Mouse (Mus musculus) kidney, postnatal 10 days (tissue): ENCODE results near the gene Nup210.
"Not testable (repeated sequence)": the region's sequence is repeated elsewhere in the genome, so short reads cannot be mapped to it uniquely, and the experiment has no call there.

ENCODE experiments used
- DNase-seq: peaks from one replicate; pipeline ENCODE4 v3.0.0; 2021; ENCODE audit warnings: mixed read lengths

Nup210 gene

DNA sequence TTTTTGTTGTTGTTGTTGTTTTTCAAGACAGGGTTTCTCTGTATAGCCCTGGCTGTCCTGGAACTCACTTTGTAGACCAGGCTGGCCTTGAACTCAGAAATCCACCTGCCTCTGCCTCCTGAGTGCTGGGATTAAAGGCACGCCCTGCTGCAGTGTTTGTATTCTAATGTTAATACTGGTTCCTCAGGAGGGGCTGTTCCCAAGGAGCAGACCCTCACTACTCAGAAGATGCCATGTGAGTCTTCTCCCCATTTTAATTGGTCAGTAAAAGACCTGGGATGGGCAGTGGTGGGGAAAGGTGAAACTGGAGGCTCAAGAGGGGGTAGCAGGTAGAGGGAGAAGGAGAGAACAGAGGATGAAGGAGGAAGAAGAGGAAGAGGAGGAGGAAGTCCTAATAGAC is 13.2 kb downstream of the Nup210 start:
- DNase-seq, result not testable (repeated sequence)

GRCm38 (mm10) chr6:91100621-91101020 is 16.0 kb downstream of the Nup210 start:
- DNase-seq, result no peak

DNA sequence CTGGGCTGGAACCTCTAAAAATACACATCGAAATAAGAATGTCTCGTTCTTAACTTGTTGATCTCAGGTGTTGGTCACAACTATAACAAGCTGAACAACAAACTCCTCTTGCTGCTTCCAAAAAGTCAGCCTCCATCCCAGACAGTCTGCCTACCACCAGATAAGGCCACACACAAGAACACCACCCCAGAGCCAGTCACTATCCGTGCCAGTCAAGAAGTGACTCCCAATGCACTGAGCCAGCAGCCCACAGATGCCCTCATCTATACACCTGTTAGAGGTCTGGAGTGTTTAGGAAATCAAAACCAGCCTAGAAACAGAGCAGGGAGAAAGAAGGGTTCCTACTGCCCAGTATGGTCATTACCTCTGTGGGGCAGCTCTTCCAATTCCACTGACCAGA is 18.8 kb downstream of the Nup210 start:
- no peak for DNase-seq

GRCm38 (mm10) chr6:91095072-91095601 is 21.5 kb downstream of the Nup210 start:
- no peak for DNase-seq

- no peak for DNase-seq
These were observed 24.3 kb downstream of the Nup210 start for GRCm38 (mm10) chr6:91092216-91092899.

- DNase-seq, result peak; percentile 29
These were observed 31.3 kb downstream of the Nup210 start for GRCm38 (mm10) chr6:91085114-91085892.

- DNase-seq, result no peak
These were observed 36.6 kb downstream of the Nup210 start for GRCm38 (mm10) chr6:91080033-91080432.

DNA sequence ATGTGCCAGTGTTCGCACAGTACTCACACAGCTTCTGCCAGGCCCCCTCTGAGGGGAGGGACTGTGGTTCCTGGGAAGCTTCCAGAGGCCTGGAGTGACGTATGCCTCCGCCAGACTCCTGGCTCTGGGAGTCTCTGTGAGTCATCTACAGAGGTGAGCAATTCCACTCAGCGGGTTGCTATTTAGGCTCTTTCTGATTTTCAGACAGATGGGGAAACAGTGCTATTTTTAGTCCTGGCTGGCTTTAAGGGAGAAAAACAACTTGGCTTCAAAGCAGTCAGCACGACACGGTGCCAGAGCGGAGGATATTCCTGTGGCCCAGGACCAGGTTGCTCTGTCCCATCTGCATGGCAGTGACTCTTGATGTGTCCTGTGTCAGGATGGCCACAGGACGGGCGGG is 40.4 kb downstream of the Nup210 start:
- peak; percentile 15 for DNase-seq

DNA sequence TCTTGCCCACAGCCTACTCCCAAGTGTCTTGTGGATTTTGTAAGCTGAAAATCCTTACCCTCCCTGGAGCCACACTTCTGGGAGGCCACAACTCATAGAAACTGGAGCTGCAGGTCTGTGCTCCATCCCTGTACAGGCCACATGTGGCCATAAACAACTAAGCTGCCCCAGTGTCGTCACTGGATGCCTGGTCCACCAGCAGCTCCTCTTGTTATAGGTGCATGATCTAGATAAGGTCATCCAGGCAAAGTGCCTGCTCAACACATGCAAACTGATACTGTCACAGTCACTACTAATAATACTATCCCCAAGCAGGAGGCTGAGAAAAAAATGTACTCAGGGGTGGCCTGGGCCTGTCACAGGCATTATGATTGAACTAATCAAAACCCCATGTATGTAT is 48.1 kb downstream of the Nup210 start:
- DNase-seq, result no peak

DNA sequence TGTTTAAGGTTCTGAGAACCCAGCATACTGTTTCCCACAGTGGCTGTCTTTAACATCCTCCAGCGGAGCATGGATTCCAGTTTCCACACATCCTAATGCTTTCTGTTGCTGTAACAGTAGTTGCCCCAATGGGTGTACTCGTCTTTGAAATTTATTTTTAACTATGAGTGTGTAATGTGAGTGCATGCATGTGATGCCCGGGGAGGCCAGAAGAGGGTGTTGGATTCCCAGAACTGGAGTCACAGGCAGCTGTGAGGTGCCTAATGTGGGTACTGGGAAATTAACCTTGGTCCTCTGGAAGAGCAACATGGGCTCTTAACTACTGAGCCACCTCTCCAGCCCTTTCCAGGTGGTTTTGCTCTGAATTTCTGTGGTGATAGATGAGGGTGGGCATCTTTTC is 49.6 kb downstream of the Nup210 start:
- no peak for DNase-seq

DNA sequence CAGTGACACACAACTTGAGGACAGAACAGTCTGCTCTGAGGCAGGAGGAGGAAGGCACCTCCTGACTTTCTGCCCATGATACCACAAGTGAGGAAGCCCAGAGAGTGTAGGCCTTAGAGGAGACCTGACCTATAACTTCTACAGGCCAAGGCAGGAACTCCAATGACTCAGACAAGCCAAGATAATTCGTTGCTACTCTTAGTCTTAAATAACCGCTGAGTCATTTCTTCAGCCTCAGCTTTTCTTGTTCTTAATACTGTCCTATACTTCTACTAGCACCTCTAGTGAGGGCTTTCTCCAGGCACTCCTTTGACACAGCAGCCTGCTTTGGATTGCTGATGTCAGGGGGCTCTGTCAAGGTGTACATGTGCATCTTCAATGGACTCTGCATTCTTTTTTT is 55.3 kb downstream of the Nup210 start:
- DNase-seq, result no peak

GRCm38 (mm10) chr6:91059711-91060110 is 56.9 kb downstream of the Nup210 start:
- peak; percentile 74 for DNase-seq

DNA sequence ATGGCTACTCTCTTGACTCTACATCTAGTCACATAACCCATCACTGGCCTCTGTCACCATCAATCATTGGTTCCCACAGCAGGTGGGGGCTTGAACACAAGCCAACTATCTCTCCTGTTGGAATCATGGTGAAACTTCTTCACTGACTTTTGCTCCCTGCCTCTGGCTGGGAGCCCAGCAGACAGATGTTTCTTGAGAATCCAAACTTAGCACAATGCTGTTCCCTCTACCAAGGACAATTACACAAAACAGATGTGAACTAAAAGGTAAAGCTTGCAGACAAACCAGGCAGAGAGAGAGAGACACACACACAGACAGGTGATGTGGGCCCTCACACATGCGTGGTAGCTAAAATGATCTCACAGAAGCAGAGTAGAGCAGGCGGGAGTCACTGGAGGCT is 58.6 kb downstream of the Nup210 start:
- DNase-seq, result peak; percentile 48

GRCm38 (mm10) chr6:91056348-91056747 is 60.3 kb downstream of the Nup210 start:
- DNase-seq, result no peak

GRCm38 (mm10) chr6:91052572-91052971 is 64.1 kb downstream of the Nup210 start:
- DNase-seq, result no peak

DNA sequence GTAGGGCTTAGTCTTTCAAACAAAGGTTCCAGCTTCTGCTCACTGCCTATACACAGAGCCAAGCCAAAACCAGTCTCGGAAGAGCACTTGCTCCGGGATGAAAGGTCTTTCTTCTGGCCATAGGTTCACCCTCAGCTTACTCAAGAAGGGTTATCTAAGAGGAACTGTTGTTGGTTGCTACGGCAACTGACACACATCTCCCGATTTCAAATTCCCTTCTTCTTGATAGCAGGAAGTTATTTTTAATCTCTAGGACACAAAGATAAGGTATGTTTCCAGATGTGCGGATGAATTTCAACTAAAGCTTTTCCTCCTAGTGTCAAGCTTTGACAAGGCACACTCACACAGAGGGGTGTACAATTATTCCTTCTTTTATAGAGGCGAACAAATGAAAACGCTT is 68.6 kb downstream of the Nup210 start:
- no peak for DNase-seq

GRCm38 (mm10) chr6:91047434-91047833 is 69.2 kb downstream of the Nup210 start:
- no peak for DNase-seq

DNA sequence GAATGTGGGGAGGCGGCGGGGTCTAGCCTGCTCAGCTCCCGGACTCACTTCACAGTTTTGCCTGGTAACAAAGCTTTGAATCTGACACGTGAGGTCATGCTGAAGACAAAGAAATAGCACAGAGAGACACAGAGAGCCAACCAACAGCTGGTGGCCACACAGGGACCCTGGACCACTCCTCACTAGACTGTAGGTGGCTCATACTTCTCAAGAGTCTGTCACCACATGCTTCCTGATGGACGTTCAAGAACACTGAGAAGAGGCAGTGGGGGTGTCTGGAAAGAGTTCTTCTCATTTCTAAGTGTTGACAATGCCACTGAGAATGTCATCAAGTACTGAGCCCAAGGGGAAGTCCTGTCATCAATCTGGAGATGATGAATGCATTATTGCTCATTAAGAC is 70.4 kb downstream of the Nup210 start:
- DNase-seq, result no peak

GRCm38 (mm10) chr6:91044628-91045331 is 71.8 kb downstream of the Nup210 start:
- no peak for DNase-seq

DNA sequence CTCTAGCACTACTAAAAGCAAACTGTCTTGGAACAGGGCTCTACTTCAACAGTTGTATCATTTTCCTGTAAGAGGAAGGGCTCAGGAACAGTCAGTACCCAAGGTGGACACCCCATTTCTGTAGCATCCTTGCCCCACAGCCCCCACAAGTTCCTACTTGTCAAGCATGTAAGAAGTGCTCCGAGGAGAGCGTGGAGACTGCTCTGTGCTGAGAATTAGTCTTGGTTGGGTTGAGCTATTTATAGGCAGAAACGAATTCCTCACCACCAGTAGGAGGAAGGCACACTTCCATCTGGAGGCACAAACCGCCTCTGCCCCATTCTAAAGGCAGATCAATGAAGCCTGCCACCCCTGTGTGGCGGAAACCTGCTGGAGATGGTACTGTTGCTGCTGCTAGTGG is 75.3 kb downstream of the Nup210 start:
- DNase-seq, result no peak

- DNase-seq, result no peak
These were observed 88.4 kb downstream of the Nup210 start for GRCm38 (mm10) chr6:91028256-91028655.

- peak; percentile 20 for DNase-seq
These were observed 95.8 kb downstream of the Nup210 start for GRCm38 (mm10) chr6:91020810-91021209.

DNA sequence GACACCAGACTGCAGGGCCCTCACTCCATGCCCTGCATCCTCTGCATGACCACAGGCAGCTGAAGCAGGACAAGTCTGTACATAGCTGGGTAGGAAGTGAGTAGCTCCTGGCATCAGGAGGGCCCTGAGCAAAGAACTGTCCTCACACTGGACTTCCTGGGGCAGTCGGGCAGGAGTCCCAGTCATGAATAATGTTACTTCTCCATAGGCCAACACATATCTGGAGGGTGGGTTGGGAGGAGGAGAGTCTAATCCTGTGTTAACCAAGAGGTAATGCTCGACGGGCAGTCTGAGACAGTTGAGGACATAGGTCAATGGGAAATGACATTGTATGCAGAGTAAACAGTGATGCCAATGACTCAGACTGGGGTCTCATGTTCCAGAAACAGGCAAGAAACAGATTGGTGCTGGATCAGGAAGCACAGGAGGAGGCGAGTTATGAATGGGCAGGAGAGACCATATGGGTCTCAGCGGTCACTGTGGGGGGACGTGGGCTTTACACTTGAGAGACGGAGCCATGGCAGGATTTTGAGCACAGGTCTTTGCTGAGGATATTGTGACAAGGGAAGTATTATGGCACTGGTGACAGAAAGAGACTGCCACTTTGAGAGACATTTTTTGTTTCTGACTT is 99.9 kb downstream of the Nup210 start:
- DNase-seq, result no peak
